Mouse (Mus musculus) ovary, postnatal 14 days (tissue): ENCODE data around the gene C4bp.
"Not testable (repeated sequence)": the region's sequence is repeated elsewhere in the genome, so short reads cannot be mapped to it uniquely, and the experiment has no call there.

Experiments
- DNase-seq: peaks from one replicate; pipeline ENCODE4 v3.0.0; 2022; ENCODE audit warnings: low spot score

The C4bp gene

GRCm38 (mm10) chr1:130661454-130661853 lies at the start of gene C4bp:
Gene C4bp, minus strand, starts transcription at chr1:130661632.
- no peak for DNase-seq

DNA sequence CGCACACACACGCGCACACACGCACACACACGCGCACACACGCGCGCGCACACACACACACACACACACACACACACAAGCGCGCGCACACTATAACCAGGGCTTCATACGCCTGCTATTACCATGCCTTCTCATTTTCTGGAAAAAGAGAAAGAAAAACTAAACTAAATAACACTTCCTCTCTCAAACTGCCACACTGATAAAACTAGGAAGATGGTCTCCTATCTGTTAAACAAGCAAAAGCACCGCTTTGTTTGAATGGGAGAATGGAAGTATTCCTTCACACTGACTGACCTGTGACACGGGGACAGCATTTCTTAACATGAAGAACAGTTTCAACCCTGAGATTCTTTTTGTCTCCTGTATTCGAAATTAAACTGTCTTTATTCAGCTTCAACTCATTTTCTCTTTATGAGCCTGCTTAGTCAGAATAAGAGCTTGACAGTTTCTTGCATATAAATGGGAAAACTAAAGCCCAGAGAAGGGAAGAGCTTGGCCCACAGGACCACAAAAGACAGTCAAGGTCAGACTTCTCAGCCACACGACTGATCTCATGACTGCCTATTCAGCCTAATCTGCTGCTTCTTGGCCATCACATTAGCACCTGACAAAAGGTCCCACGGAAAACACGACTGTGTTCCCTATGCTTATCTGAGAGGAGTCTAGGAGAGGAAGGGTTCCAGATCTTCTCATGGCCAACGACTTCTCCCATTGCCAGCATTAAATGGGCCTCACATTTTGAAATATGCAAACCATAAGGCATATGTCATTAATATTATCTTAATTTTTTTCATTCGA lies 49.0 kb upstream of the C4bp start:
- no peak for DNase-seq

DNA sequence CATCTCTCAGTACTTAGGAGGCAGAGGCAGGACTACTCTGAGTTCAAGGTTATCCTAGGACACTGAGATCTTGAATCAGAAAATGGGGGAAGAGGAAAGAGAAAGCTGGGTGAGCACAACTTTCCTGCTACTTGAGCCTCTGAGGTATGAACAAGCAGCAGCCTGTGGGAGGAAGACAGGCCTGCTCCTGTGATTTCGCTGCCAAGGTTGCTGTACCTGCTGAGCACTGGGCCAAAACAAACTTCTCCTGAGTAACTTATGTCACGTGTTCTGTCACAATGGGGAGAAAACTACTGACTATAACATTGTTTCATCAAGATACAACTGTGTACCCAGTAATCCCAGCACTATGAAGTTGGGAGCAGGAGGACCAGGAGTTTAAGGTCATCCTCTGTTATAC lies 42.2 kb upstream of the C4bp start:
- no peak for DNase-seq

GRCm38 (mm10) chr1:130701976-130702375 lies 40.5 kb upstream of the C4bp start:
- DNase-seq = no peak

DNA sequence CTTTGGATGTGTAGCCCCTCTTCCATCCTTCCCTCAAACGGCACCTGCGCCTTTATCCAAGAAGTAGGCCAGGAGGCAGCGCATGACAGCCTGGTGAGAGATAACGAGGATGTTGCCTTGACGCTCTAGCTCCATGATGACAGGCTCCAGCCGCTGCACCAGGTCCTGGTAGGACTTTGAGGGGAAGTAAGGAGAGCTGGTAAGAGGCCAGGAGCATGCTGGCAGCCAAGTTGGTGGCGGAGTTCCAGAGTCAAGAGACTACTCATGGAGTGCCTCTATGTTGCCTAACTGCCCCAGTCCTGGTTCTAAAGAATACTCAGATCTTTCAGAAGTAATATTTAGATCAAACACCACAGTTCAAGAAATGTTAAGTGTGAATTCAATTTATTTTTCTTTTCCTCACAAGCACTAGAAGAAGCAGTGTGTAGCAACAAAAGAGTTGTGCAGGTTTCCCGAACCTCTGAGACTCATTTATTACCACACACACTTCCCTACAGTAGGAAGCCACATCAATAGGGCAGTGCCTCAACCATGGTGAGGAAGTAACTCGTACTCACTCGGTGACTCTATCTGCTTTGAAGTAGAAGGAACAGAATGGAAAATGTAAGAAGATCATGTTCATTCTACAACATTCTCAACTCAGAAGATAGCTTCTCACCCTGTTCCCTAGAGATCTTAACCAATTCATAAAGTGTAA lies 38.7 kb upstream of the C4bp start:
- DNase-seq = no peak

DNA sequence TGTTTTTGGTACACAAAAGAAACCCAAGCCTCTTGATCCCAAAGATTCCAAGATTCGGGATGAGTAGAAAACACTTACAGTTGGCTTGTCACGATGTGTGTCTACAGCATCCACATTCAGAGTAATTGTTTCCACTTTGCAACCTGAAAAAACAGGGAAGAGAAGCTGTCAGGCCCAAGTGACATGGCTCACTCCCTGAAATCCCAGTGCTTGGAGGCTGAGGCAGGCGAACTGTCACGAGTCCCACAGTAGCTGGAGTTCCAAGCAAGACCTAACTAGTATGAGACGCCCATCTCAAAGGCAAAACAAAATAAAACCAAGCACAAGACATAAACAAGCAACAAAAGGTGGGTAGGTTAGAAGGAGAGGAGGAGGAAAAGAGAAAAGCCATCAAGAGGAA lies 37.2 kb upstream of the C4bp start:
- no peak for DNase-seq

DNA sequence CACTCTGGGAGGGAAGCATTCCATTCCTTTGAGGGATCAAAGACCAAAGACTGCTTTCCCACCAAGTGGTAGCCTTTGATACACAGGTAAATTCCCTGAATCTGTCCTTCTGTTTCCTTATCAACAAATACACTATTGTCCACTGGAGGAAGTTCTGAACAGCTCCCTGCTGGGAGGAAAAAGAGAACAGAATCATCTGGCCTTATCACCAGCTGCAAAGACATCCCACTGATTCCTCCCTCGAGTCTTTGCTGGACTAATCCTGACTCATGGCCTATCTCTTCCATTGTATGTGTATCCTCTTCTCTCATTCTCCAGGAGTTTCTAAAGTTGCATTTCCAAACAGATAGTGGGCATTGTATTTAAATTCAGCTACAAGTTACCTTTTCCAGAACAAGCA lies 22.5 kb upstream of the C4bp start:
- DNase-seq = no peak

- no peak for DNase-seq
Observed at GRCm38 (mm10) chr1:130681656-130682413, 20.4 kb upstream of the C4bp start.

GRCm38 (mm10) chr1:130681075-130681474 lies 19.6 kb upstream of the C4bp start:
- DNase-seq = no peak

GRCm38 (mm10) chr1:130678551-130678950 lies 17.1 kb upstream of the C4bp start:
- DNase-seq = no peak

- DNase-seq = not testable (repeated sequence)
Observed at GRCm38 (mm10) chr1:130663576-130663975, 2.1 kb upstream of the C4bp start.

GRCm38 (mm10) chr1:130659641-130660040 lies 1.8 kb downstream of the C4bp start:
- DNase-seq = not testable (repeated sequence)

DNA sequence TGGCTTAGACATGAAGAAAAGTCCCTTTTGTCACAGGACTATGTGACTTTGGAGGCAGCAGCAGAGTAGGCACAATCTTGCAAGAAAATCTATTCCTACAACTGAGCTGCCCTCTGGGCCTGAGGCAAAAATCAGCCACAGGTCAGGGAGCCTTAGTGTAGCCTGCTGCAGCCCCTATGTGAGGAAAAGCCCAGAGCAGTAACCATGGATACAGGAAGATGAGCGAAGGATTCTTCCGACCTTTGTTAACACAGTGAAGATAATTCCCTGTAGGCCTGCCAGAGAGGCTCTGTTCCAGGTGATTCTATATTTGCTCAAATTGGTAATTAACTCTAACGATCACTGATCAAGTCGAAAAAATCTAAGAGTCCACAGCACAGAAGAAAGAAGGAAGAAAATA lies 17.3 kb downstream of the C4bp start:
- no peak for DNase-seq

DNA sequence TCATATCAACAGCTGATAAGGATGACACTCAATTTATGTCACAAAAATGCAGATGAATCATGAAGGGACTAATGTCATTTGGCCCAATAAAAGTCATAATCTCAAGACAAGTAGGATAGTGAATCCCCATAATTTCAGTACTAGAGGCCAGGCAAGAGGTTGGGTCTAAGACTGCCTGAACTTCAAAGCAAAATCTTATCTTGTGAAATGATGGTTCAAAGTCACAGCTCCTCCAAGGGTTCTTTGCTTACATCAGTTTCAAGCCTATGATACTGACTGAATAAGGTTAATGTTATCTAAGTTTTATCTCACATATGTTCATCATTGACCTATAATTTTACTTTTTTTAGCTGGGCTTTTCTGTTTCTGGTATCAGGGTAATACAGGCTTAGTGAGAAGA lies 20.5 kb downstream of the C4bp start:
- DNase-seq = no peak

- peak; percentile 66 for DNase-seq
Observed at GRCm38 (mm10) chr1:130633761-130634410, 27.5 kb downstream of the C4bp start.

DNA sequence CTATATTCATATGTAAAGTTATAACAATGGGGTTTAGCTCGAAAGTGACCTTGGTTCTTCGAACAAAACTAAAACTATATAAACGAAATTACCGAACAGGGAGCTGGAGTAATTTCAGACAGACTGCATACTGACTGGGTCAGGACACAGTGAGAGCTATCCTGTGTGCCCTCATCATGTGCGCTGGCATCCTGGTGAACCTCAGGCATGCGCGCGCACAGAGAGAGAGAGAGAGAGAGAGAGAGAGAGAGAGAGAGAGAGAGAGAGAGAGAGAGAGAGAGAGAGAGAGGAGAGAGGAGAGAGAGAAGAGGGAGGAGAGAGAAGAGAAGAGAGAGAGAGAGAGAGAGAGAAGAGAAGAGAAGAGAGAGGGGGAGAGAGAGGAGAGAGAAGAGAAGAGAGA lies 28.1 kb downstream of the C4bp start:
- no peak for DNase-seq

DNA sequence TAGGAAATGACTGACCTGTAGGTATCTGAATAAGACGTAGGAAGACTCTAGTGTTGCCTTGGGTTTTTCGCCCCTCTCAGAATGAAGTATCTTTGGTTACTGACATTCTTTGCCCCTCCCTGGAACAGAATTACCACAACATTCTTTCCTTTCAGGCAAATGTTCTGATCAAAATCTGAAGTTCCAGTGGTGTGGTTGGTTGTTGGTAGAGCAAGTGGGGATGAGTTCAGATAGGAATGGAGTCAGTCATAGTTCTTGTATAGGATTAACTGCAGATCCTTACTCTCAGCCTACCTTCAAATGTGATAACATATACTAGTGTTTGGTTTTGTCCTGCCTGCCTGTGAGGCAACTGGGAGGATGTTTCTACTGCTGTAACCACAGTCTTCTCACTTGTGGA lies 31.9 kb downstream of the C4bp start, which contains the start of gene Zp3r:
Gene Zp3r, minus strand, starts transcription at position 101 of the 400 bp plus-strand sequence.
- no peak for DNase-seq

- no peak for DNase-seq
Observed at GRCm38 (mm10) chr1:130596291-130596690, 65.1 kb downstream of the C4bp start.

- no peak for DNase-seq
Observed at GRCm38 (mm10) chr1:130588659-130589058, 72.8 kb downstream of the C4bp start.
